8 mouse cellular contexts compared by ENCODE assay signal in genomic region chr4:70535289-70535688, GRCm38 (mm10). TPM values are rescaled to one million over a fixed set of nuclear protein-coding genes. Genes with fewer than 3 reads are reported as not detected.
DNase-seq lines count a peak whose midpoint lies in the region; ATAC-seq and TF ChIP-seq lines count a peak whose summit lies in the region.

No protein-coding gene starts in this region.

- peak overlapping the region; percentile 91 for H3K4me2 ChIP-seq in embryonic facial prominence, embryonic 15.5 days (replicated peaks)
- H3K4me2 ChIP-seq in limb, embryonic 11.5 days (ENCODE audit: low read depth, severe bottlenecking), result peak overlapping the region; percentile 74
- peak overlapping the region; percentile 84 for H3K4me2 ChIP-seq in neural tube, embryonic 15.5 days

- H3K4me1 ChIP-seq in lung, adult 2 months (ENCODE audit: control insufficient read depth, insufficient read depth, low read length), result peaks cover 13% of the 10 kb centered on the region
- peaks cover 30% of the 10 kb centered on the region for H3K4me1 ChIP-seq in embryonic facial prominence, embryonic 15.5 days
- H3K4me1 ChIP-seq in limb, embryonic 11.5 days (ENCODE audit: control insufficient read depth, insufficient read depth, low read length), result peaks cover 10% of the 10 kb centered on the region
- H3K4me1 ChIP-seq in neural tube, embryonic 15.5 days, result peaks cover 34% of the 10 kb centered on the region

- no peaks in the 10 kb centered on the region for H3K9me3 ChIP-seq in embryonic facial prominence, embryonic 15.5 days (replicated peaks)
- no peaks in the 10 kb centered on the region for H3K9me3 ChIP-seq in limb, embryonic 11.5 days (ENCODE audit: control insufficient read depth, low read length)
- H3K9me3 ChIP-seq in neural tube, embryonic 15.5 days (replicated peaks), result no peaks in the 10 kb centered on the region

- peak overlapping the region; percentile 92 for H3K27ac ChIP-seq in embryonic facial prominence, embryonic 15.5 days (replicated peaks)
- H3K27ac ChIP-seq in limb, embryonic 11.5 days (replicated peaks; ENCODE audit: low read depth, low read length), result peak overlapping the region; percentile 78
- peak overlapping the region; percentile 100 for H3K27ac ChIP-seq in neural tube, embryonic 15.5 days (replicated peaks)

- H3K4me3 ChIP-seq in lung, adult 2 months (replicated peaks; ENCODE audit: extremely low read depth, low read depth, low read length), result peak overlapping the region; percentile 87
- peak overlapping the region; percentile 95 for H3K4me3 ChIP-seq in embryonic facial prominence, embryonic 15.5 days (replicated peaks)
- H3K4me3 ChIP-seq in limb, embryonic 11.5 days (ENCODE audit: low read depth, low read length), result peak overlapping the region; percentile 88
- peak overlapping the region; percentile 92 for H3K4me3 ChIP-seq in neural tube, embryonic 15.5 days (replicated peaks)

- TF ChIP-seq CTCF in lung, adult 2 months (IDR thresholded peaks at IDR 0.05; ENCODE audit: insufficient read depth, low read length), result no peak

- DNase-seq in lung, adult 2 months, result no peak
- no peak for DNase-seq in lung, postnatal 10 days
- DNase-seq in limb, embryonic 11.5 days (ENCODE audit: low spot score), result no peak
- DNase-seq in spleen, adult 12 weeks (ENCODE audit: low spot score), result no peak
- no peak for DNase-seq in gastrocnemius, postnatal 36 days
- DNase-seq in lung, postnatal 4 days, result no peak

- TF ChIP-seq POLR2A in lung, adult 2 months (IDR thresholded peaks at IDR 0.05; ENCODE audit: borderline replicate concordance, extremely low read depth, low read depth, low read length), result no peak

- WGBS in lung, adult 2 months, result 2% methylated on average over 18 of the region's 18 CpGs
- WGBS in embryonic facial prominence, embryonic 15.5 days, result under 1% methylated on average over 18 of the region's 18 CpGs
- under 1% methylated on average over 18 of the region's 18 CpGs for WGBS in limb, embryonic 11.5 days
- WGBS in neural tube, embryonic 15.5 days, result under 1% methylated on average over 18 of the region's 18 CpGs

- intact Hi-C loops in gastrocnemius, postnatal 36 days (cut with DNase I), result loop anchor here (5.0 kb wide), 1 partner anchor 698 kb away; no protein-coding TSS in a partner anchor

- no peaks in the 10 kb centered on the region for H3K27me3 ChIP-seq in embryonic facial prominence, embryonic 15.5 days
- H3K27me3 ChIP-seq in limb, embryonic 11.5 days (ENCODE audit: control insufficient read depth, insufficient read depth, low read length), result no peaks in the 10 kb centered on the region
- H3K27me3 ChIP-seq in neural tube, embryonic 15.5 days (replicated peaks), result no peaks in the 10 kb centered on the region

- peak overlapping the region; percentile 66 for H3K9ac ChIP-seq in embryonic facial prominence, embryonic 15.5 days
- H3K9ac ChIP-seq in limb, embryonic 11.5 days (ENCODE audit: low read length), result peak overlapping the region; percentile 91
- H3K9ac ChIP-seq in neural tube, embryonic 15.5 days (replicated peaks), result peak overlapping the region; percentile 93

- H3K36me3 ChIP-seq in embryonic facial prominence, embryonic 15.5 days, result no peaks in the 10 kb centered on the region
- H3K36me3 ChIP-seq in limb, embryonic 11.5 days (ENCODE audit: control insufficient read depth, insufficient read depth, low read length), result no peaks in the 10 kb centered on the region
- H3K36me3 ChIP-seq in neural tube, embryonic 15.5 days, result no peaks in the 10 kb centered on the region

- ATAC-seq in embryonic facial prominence, embryonic 15.5 days (ENCODE audit: insufficient number of reproducible peaks, low FRiP score, low TSS enrichment, low read depth), result peak; percentile 50
- ATAC-seq in limb, embryonic 11.5 days (ENCODE audit: insufficient number of reproducible peaks, low FRiP score, low TSS enrichment, low read depth), result peak; percentile 69
- ATAC-seq in neural tube, embryonic 15.5 days (ENCODE audit: low FRiP score), result peak; percentile 60

RNA-seq across cellular contexts. Expression of gene Megf9, which starts 0.5 kb away (rescaled TPM):
- 26.1 and 39.8 TPM in 2 replicates for polyA plus RNA-seq in lung, adult 2 months (2012; rRNA removed)
- 14.0 and 15.3 TPM in 2 replicates for polyA plus RNA-seq in embryonic facial prominence, embryonic 15.5 days (2015; fragmentation: Nextera tagmentation; extraction: Ambion mirVana)
- polyA plus RNA-seq in limb, embryonic 11.5 days (2014; fragmentation: Nextera tagmentation; extraction: Ambion mirVana), result 11.6 and 14.3 TPM in 2 replicates
- polyA plus RNA-seq in neural tube, embryonic 15.5 days (2015; fragmentation: Nextera tagmentation; extraction: Ambion mirVana), result 24.1 and 27.0 TPM in 2 replicates
- 1 to 10 TPM; 3.5 to 4.9 TPM for total RNA-seq in gastrocnemius, postnatal 36 days (2021)
